8 mouse cellular contexts compared by ENCODE assay signal in genomic region chr11:58867954-58868330, GRCm38 (mm10). TPM values are rescaled to one million over a fixed set of nuclear protein-coding genes. Genes with fewer than 3 reads are reported as not detected.
DNase-seq lines count a peak whose midpoint lies in the region; ATAC-seq and TF ChIP-seq lines count a peak whose summit lies in the region.

No protein-coding gene starts in this region.

- no peaks in the 10 kb centered on the region for H3K9me3 ChIP-seq in lung, postnatal 0 days (ENCODE audit: low read length)
- H3K9me3 ChIP-seq in forebrain, embryonic 13.5 days (replicated peaks), result no peaks in the 10 kb centered on the region
- H3K9me3 ChIP-seq in limb, embryonic 10.5 days (replicated peaks), result no peaks in the 10 kb centered on the region
- H3K9me3 ChIP-seq in neural tube, embryonic 14.5 days (ENCODE audit: control insufficient read depth, low read length), result no peaks in the 10 kb centered on the region

- H3K9ac ChIP-seq in lung, postnatal 0 days (replicated peaks; ENCODE audit: low read depth), result no peak overlapping the region
- peak overlapping the region; percentile 84 for H3K9ac ChIP-seq in forebrain, embryonic 13.5 days
- peak overlapping the region; percentile 87; the same call in 1 of the 2 replicates for H3K9ac ChIP-seq in neural tube, embryonic 14.5 days (replicated peaks; ENCODE audit: low read depth, low read length)

- ATAC-seq in lung, postnatal 0 days, result no peak
- 0 out of 2 replicates have a peak, but pooled peaks have one; percentile 6 for ATAC-seq in forebrain, embryonic 13.5 days
- ATAC-seq in neural tube, embryonic 14.5 days (ENCODE audit: low read depth), result no peak

- H3K36me3 ChIP-seq in lung, postnatal 0 days (ENCODE audit: insufficient read depth, low read length), result peaks cover 3% of the 10 kb centered on the region; the same call in 1 of the 2 replicates
- peaks cover 19% of the 10 kb centered on the region; the same call in 1 of the 2 replicates for H3K36me3 ChIP-seq in forebrain, embryonic 13.5 days (ENCODE audit: poor library complexity, severe bottlenecking)
- H3K36me3 ChIP-seq in limb, embryonic 10.5 days, result peaks cover 30% of the 10 kb centered on the region
- H3K36me3 ChIP-seq in neural tube, embryonic 14.5 days (ENCODE audit: control insufficient read depth, insufficient read depth, low read length), result 0 out of 2 replicates have a peak, but pooled peaks cover 3% of the 10 kb centered on the region

- peak overlapping the region; percentile 63; the same call in 1 of the 2 replicates for H3K4me3 ChIP-seq in lung, postnatal 0 days (ENCODE audit: low read depth, low read length)
- peak overlapping the region; percentile 72 for H3K4me3 ChIP-seq in forebrain, embryonic 13.5 days
- peak overlapping the region; percentile 81 for H3K4me3 ChIP-seq in limb, embryonic 10.5 days
- H3K4me3 ChIP-seq in neural tube, embryonic 14.5 days (ENCODE audit: low read depth, low read length), result peak overlapping the region; percentile 70

- no peak for DNase-seq in lung, postnatal 0 days (ENCODE audit: low spot score)
- DNase-seq in lung, postnatal 36 days, result no peak
- DNase-seq in limb, embryonic 10.5 days (ENCODE audit: low spot score), result no peak
- DNase-seq in layer of hippocampus, adult 8-10 months (ENCODE audit: low spot score in 2 of 2), result no peak
- no peak for DNase-seq in spleen, adult 12 weeks (ENCODE audit: low spot score)
- no peak for DNase-seq in frontal cortex, postnatal 25 days (ENCODE audit: low spot score in 2 of 2)

- H3K4me1 ChIP-seq in lung, postnatal 0 days (ENCODE audit: insufficient read depth, low read depth, low read length), result peaks cover 8% of the 10 kb centered on the region; the same call in 1 of the 2 replicates
- peaks cover 18% of the 10 kb centered on the region for H3K4me1 ChIP-seq in forebrain, embryonic 13.5 days
- peaks cover 14% of the 10 kb centered on the region for H3K4me1 ChIP-seq in limb, embryonic 10.5 days
- peaks cover 20% of the 10 kb centered on the region; the same call in 1 of the 2 replicates for H3K4me1 ChIP-seq in neural tube, embryonic 14.5 days (ENCODE audit: control insufficient read depth, insufficient read depth, low read length)

- TF ChIP-seq EP300 in lung, postnatal 0 days (IDR thresholded peaks at IDR 0.05), result no peak

- H3K27me3 ChIP-seq in lung, postnatal 0 days (replicated peaks; ENCODE audit: insufficient read depth, low read length), result no peaks in the 10 kb centered on the region
- H3K27me3 ChIP-seq in forebrain, embryonic 13.5 days, result no peaks in the 10 kb centered on the region
- H3K27me3 ChIP-seq in limb, embryonic 10.5 days (ENCODE audit: low read depth, poor library complexity, severe bottlenecking), result no peaks in the 10 kb centered on the region
- no peaks in the 10 kb centered on the region for H3K27me3 ChIP-seq in neural tube, embryonic 14.5 days (ENCODE audit: control insufficient read depth, insufficient read depth, low read length)

- no peak for TF ChIP-seq CTCF in lung, postnatal 0 days (IDR thresholded peaks at IDR 0.05)

- peak overlapping the region; percentile 84 for H3K4me2 ChIP-seq in lung, postnatal 0 days (replicated peaks; ENCODE audit: low read depth, low read length)
- peak overlapping the region; percentile 78 for H3K4me2 ChIP-seq in forebrain, embryonic 13.5 days
- H3K4me2 ChIP-seq in neural tube, embryonic 14.5 days (ENCODE audit: low read depth, low read length), result peak overlapping the region; percentile 78

- H3K27ac ChIP-seq in lung, postnatal 0 days (ENCODE audit: low read length), result no peak overlapping the region
- H3K27ac ChIP-seq in forebrain, embryonic 13.5 days, result no peak overlapping the region; the same call in 1 of the 2 replicates
- peak overlapping the region; percentile 90; the same call in 1 of the 2 replicates for H3K27ac ChIP-seq in limb, embryonic 10.5 days
- H3K27ac ChIP-seq in neural tube, embryonic 14.5 days (ENCODE audit: low read depth, low read length), result peak overlapping the region; percentile 87

- WGBS in lung, postnatal 0 days, result 83% methylated on average over 6 of the region's 6 CpGs
- WGBS in forebrain, embryonic 13.5 days, result 85% methylated on average over 6 of the region's 6 CpGs
- 87% methylated on average over 6 of the region's 6 CpGs for WGBS in limb, embryonic 10.5 days
- WGBS in neural tube, embryonic 14.5 days, result 65% methylated on average over 6 of the region's 6 CpGs

RNA-seq across cellular contexts. Expression of gene 2810021J22Rik, which starts 0.9 kb away (rescaled TPM):
- polyA plus RNA-seq in lung, postnatal 0 days (2015; fragmentation: Nextera tagmentation; extraction: Ambion mirVana), result 3.2 and 4.0 TPM in 2 replicates
- 10.5 and 10.9 TPM in 2 replicates for polyA plus RNA-seq in forebrain, embryonic 13.5 days (2015; fragmentation: Nextera tagmentation; extraction: Ambion mirVana)
- polyA plus RNA-seq in limb, embryonic 10.5 days (2016; fragmentation: Nextera tagmentation; extraction: Ambion mirVana), result 8.6 and 10.9 TPM in 2 replicates
- 12.3 and 14.8 TPM in 2 replicates for polyA plus RNA-seq in neural tube, embryonic 14.5 days (2014; fragmentation: Nextera tagmentation; extraction: Ambion mirVana)
- 10 to 100 TPM in 3 of 4 experiments, 1 to 10 TPM in 1; 7.1 to 14.0 (median 12.1) TPM for total RNA-seq in layer of hippocampus, adult 8-10 months (2022)

RNA-seq across cellular contexts. Expression of gene Gm12258, which starts 21.0 kb away (rescaled TPM):
- 5.4 and 5.5 TPM in 2 replicates for polyA plus RNA-seq in lung, postnatal 0 days (2015; fragmentation: Nextera tagmentation; extraction: Ambion mirVana)
- polyA plus RNA-seq in forebrain, embryonic 13.5 days (2015; fragmentation: Nextera tagmentation; extraction: Ambion mirVana), result 14.3 and 18.4 TPM in 2 replicates
- polyA plus RNA-seq in limb, embryonic 10.5 days (2016; fragmentation: Nextera tagmentation; extraction: Ambion mirVana), result 7.8 and 11.0 TPM in 2 replicates
- polyA plus RNA-seq in neural tube, embryonic 14.5 days (2014; fragmentation: Nextera tagmentation; extraction: Ambion mirVana), result 28.5 and 30.4 TPM in 2 replicates
- total RNA-seq in layer of hippocampus, adult 8-10 months (2022), result 10 to 100 TPM; 15.8 to 24.2 (median 21.4) TPM

RNA-seq across cellular contexts. Expression of gene Olfr311, which starts 28.9 kb away (rescaled TPM):
- polyA plus RNA-seq in lung, postnatal 0 days (2015; fragmentation: Nextera tagmentation; extraction: Ambion mirVana), result not detected in 2 replicates
- not detected in 2 replicates for polyA plus RNA-seq in forebrain, embryonic 13.5 days (2015; fragmentation: Nextera tagmentation; extraction: Ambion mirVana)
- polyA plus RNA-seq in limb, embryonic 10.5 days (2016; fragmentation: Nextera tagmentation; extraction: Ambion mirVana), result not detected in 2 replicates
- polyA plus RNA-seq in neural tube, embryonic 14.5 days (2014; fragmentation: Nextera tagmentation; extraction: Ambion mirVana), result not detected in 2 replicates
- not detected for total RNA-seq in layer of hippocampus, adult 8-10 months (2022)

RNA-seq across cellular contexts. Expression of gene Zfp39, which starts 36.1 kb away (rescaled TPM):
- polyA plus RNA-seq in lung, postnatal 0 days (2015; fragmentation: Nextera tagmentation; extraction: Ambion mirVana), result 2.4 and 2.8 TPM in 2 replicates
- polyA plus RNA-seq in forebrain, embryonic 13.5 days (2015; fragmentation: Nextera tagmentation; extraction: Ambion mirVana), result 4.8 and 4.9 TPM in 2 replicates
- polyA plus RNA-seq in limb, embryonic 10.5 days (2016; fragmentation: Nextera tagmentation; extraction: Ambion mirVana), result 5.7 and 6.9 TPM in 2 replicates
- 10.2 and 10.6 TPM in 2 replicates for polyA plus RNA-seq in neural tube, embryonic 14.5 days (2014; fragmentation: Nextera tagmentation; extraction: Ambion mirVana)
- 10 to 100 TPM in 2 of 4 experiments, 1 to 10 TPM in 2; 9.0 to 10.2 (median 9.8) TPM for total RNA-seq in layer of hippocampus, adult 8-10 months (2022)

RNA-seq across cellular contexts. Expression of gene Olfr312, which starts 38.9 kb away (rescaled TPM):
- polyA plus RNA-seq in lung, postnatal 0 days (2015; fragmentation: Nextera tagmentation; extraction: Ambion mirVana), result not detected in 2 replicates
- not detected in 2 replicates for polyA plus RNA-seq in forebrain, embryonic 13.5 days (2015; fragmentation: Nextera tagmentation; extraction: Ambion mirVana)
- polyA plus RNA-seq in limb, embryonic 10.5 days (2016; fragmentation: Nextera tagmentation; extraction: Ambion mirVana), result not detected in 2 replicates
- not detected in 2 replicates for polyA plus RNA-seq in neural tube, embryonic 14.5 days (2014; fragmentation: Nextera tagmentation; extraction: Ambion mirVana)
- not detected for total RNA-seq in layer of hippocampus, adult 8-10 months (2022)

Comparison
In these comparisons a context has a peak if more than half of its experiments do, and no peak if none do; other contexts are left out.
1. H3K27ac ChIP-seq: peak in limb, embryonic 10.5 days (single experiment) and neural tube, embryonic 14.5 days (single experiment); none in lung, postnatal 0 days (single experiment) and forebrain, embryonic 13.5 days (single experiment).
2. Peak in every context shown above with its lines, with median percentiles within 50 percentile points of each other: H3K4me2 ChIP-seq and H3K4me3 ChIP-seq.